Mouse (Mus musculus): ENCODE results near the gene Sqstm1.
A peak's percentile ranks its signal among the peaks of the same experiment; 100 is the strongest.
"Not testable (repeated sequence)": the region's sequence is repeated elsewhere in the genome, so short reads cannot be mapped to it uniquely, and the experiment has no call there.

Sqstm1 gene

DNA sequence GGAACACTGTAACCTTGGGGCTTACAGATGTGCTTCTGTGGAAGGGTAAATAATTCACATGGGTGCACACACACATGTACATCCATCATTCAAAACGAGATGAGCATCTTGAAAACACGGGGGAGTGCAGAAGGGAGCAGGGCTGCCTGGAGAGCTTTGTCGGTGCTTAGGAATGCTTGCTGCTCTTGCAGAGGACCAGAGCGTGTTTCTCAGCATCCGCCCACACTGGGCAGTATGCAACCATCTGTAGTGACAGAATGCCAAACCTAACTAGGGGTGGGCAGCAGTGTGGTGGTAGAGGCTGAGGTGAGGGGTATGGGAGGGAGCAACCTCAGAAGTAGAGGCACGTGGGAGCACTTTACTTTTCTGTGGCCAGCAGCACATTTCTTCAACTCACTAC, 33.5 kb downstream of the Sqstm1 start:
- no peak for DNase-seq (ENCODE audit: low spot score)

DNA sequence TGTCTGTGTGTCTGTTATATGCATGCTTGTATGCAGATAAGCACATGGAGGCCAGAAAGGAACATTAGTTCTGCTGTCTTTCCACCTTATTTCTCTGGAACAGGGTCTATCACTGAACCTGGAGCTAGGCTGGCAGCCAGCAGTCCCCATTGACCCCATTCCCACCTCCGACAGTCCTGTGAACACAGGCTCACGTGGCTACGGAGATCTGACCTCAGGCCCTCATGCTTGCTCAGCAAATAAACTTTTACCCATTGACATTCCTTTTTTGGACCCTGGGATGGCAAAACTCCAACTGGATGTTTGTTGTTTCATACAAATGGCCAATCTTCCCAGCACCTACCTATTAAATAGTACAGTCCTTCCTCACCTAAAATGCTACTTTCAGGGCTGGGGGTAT, 34.3 kb downstream of the Sqstm1 start:
- no peak for DNase-seq (ENCODE audit: low spot score)

DNA sequence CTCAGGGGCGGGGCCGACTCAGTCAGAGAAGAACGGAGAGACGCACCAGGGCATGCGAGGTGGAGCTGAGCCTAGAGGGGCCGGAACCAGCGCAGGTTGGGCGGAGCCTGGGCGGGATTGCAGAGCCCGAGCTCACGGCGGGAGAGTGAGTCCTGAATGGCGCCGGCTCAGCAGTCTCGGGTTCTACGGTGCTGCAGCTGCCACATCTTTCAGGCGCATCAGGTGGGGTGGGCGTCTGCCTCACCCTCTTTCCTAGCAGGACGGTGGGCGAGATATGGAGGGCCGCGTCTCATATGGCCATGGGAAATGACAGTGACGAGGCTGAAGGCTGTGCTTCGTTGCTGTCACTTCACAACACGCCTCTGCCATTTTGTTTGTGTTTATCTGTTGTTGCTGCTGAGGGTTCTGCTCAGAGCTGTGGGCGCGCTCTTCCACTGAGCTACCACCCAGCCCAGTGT, 35.9 kb downstream of the Sqstm1 start:
- peak; percentile 98 for DNase-seq (ENCODE audit: low spot score)

DNA sequence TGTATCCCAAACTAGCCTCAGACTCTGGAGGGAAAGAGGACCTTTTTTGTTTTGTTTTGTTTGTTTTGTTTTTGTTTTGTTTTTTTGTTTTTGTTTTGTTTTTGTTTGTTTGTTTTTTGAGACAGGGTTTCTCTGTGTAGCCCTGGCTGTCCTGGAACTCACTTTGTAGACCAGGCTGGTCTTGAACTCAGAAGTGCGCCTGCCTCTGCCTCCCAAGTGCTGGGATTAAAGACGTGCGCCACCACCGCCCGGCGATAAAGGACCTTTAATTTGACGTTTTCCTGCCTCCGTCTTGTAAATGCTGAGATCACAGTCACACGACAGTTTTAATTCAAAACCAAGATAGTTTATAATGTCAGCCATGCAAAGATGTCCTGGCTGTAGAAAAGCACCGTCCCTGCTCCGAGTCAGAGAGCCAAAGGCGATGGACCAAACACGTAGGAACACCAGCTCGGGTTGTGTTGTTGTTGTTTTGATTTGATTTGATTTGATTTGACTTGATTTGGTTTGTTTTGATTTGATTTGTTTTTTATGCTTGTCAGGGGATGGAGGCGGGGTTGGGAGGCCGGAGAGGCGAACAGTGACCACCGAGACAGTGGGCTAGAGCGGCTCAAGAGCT, 36.4 kb downstream of the Sqstm1 start, which contains the start of gene Mrnip:
Gene Mrnip (plus strand): TSS at position 334 of the 619 bp plus-strand sequence.
- not testable (repeated sequence) for DNase-seq (ENCODE audit: low spot score)

DNA sequence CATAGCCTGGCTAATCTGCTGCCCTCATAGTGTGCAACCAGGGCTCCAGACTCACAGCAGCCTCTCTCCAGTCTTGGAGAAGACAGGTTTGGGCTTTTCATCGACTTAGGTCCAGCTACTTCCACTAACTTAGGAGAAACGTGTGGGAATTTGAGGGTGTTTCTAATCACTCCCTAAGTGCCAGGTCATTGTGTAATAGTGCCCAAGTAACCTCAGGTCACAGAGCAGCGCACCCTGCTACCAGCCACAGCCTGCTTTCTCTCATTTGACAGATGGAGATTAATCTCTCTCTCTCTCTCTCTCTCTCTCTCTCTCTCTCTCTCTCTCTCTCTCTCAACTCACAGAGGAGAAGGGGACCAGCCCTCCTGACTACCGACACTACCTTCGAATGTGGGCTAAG, 42.3 kb downstream of the Sqstm1 start:
- no peak for DNase-seq (ENCODE audit: low spot score)

DNA sequence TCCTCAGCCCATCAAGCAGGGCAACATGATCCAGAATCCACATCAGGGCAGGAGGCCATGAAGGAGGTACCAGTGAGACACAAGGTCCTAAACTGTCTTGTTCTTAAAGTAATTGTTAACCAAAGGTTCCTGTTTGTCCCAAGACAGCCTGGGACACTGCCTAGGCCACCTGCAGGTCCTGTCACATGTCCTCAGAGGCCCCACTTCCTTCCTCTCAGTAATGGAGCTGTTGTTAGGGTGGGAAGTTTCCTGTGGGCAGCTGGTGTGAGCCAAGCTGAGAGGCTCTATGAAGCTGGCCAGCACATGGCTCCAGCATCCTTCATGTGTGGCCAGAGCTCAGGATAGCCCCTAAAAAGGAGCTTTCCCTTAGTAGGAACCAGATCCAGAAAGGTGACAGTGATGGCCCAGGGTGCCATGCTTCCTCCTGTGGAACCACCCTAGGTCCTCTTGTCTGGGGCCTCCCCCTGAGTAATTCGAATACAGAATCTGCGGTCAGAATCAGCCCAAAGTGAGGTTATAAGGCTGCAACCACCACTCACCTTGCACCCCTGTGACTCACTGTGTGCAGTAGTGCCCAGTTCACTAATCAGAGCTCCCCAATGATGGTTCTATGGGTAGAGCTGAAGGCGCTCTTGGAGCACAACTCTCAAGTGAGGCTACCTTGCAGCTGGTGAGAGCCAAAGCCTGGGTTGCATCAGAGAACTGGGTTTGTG, 48.1 kb downstream of the Sqstm1 start:
- DNase-seq (ENCODE audit: low spot score) = no peak

DNA sequence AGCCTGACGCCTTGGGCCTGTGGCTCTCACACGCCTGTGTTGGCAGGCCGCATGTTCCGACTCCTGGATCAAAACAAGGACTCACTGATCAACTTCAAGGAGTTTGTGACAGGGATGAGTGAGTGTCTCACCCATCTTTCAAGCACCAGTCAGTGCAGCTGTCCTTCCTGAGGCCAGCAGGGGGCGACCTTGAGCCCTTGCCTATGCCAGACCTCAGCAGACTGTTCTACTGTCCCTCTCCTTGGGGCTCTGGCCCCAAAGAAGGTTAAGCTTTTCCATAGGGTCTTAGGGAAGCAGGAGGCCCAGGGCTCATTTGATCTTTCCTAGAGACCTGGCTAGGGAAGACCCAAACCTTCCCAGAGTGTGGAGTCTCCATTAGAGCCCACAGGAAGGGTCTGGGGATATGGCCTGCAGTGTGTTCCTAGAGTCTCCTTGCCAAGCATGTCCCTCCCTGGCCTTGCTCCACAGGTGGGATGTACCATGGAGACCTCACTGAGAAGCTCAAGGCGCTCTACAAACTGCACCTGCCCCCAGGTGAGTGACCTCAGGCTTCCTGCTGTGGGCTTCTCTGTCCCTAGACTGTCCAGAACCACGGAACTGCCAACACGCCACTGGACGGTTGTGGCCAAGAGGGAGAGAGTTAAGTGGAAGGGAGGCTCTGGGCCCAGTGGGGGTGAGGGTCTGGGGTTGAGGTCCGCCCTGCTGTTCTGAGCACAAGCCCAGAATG, 48.9 kb downstream of the Sqstm1 start:
- DNase-seq (ENCODE audit: low spot score) = no peak

DNA sequence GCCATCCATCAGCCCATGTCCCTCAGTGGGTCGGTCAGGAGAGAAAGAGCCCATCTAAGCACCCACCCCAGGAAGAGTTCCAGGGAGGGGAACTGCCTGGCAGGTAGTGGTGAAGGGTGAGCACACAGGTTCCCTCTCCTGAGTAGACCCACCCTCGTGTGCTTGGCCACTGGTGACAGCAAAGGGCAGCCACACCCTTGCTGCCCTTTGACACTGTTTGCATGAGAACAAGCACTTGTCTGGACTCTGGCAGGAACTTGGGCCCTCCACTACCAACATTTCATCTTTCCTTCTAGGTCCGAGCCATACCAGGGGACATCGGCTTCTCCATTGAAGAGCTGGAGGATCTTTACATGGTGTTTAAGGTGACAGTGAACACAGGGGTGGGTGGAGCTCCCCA, 51.3 kb downstream of the Sqstm1 start:
- DNase-seq (ENCODE audit: low spot score) = no peak

DNA sequence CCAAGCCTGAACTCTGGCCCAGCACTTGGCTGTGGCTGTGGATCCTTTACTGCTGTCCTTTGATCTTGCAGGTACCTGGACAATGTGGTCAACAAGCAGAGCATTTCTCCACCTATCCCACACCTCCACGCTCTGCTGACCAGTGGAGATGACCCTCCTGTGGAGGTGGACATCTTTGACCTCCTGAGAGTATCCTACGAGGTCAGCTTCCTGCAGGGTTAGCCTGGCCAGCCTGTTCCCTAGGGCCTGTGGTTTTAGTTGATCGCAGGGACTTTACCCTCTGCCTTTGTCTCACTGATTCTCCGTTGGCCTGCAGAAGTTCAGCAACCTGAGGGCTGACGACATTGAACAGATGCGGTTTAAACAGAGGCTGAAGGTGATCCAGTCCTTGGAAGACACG, 52.3 kb downstream of the Sqstm1 start:
- DNase-seq (ENCODE audit: low spot score) = no peak

DNA sequence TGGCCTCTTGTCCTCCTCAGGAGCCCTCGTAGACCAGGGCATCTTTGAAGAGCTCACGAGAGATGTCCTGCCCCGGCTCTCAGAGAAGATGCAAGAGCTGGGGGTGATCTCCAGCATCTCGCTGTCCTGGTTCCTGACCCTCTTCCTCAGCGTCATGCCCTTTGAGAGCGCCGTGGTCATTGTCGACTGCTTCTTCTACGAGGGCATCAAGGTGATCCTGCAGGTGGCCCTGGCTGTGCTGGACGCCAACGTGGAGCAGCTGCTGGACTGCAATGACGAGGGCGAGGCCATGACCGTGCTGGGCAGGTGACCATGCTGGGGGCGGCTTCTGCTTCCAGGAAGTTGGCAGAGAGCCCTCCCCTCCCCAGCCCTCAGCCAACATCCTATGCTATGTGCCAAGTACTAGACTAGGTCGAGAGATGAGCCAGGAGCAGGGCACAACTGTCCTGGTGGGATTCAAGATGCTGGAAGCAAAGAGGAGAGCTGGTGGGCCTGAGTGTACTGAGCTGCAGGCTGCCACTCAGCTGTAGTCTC, 53.8 kb downstream of the Sqstm1 start:
- DNase-seq (ENCODE audit: low spot score) = no peak

DNA sequence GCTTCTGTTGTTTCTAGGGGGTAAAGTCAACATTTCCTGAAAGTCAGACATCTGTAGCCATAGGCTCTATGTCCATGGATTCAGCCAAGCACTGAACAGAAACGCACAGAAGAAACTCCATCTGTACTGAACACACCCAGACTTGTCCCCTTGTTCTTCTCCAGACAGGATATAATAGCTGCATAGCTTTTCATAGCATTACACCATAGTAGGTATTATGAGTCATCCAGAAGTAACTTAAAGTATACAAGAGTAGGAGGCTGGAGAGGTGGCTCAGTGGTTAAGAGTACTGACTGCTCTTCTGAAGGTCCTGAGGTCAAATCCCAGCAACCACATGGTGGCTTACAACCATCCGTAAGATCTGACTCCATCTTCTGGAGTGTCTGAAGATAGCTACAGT, 54.8 kb downstream of the Sqstm1 start:
- no peak for DNase-seq (ENCODE audit: low spot score)

DNA sequence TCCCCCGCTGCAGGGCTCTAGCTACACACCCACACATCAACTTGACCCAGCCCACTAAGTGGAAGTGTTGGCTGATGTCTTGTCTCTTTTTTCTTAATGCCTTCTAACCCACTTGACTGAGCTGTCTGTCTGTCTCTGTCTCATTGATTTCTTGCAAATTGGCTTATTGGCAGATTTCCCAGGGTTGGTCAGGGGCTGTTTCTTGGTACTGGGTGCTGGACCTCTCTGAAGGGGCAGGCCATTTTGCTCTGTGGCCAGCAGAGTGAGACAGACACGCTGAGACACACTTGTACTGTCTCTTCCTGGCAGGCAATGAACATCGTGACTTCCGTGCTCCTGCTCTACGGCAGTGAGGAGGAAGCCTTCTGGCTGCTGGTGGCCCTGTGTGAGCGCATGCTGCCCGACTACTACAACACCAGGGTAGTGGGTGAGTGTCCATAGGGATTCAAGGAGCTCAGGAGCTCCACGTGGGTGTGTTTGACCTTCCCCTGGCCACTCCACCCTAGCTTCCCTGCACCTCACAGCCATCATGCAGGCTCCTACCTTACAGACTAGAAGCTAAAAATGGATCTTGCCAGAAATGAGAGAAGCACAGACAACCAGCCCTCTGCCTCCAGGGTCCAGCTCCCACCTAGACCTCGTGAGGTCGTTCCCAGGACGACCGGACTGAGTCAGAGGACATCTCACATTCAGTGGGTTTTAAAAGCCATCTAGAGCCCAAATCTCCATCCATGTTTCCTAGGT, 55.7 kb downstream of the Sqstm1 start:
- DNase-seq (ENCODE audit: low spot score) = no peak

DNA sequence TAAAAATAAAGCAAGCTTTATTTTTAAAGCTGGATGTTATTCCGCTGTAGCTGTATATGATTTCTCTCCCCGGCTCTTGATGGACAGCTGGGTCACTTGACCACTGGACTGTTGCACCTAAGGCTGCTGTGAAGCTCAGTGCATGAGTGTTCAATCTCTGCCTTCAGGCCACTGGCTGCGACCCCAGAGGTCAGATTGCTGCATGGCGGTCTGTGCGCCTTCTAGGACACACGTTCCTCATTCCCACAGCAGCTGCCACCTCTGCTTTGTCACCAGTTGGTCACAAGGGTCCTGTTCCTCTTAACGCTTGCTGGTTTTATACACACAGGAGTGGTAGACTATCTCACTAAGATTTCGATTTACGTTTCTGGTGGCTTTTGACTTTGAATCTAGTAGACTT, 56.5 kb downstream of the Sqstm1 start:
- no peak for DNase-seq (ENCODE audit: low spot score)

DNA sequence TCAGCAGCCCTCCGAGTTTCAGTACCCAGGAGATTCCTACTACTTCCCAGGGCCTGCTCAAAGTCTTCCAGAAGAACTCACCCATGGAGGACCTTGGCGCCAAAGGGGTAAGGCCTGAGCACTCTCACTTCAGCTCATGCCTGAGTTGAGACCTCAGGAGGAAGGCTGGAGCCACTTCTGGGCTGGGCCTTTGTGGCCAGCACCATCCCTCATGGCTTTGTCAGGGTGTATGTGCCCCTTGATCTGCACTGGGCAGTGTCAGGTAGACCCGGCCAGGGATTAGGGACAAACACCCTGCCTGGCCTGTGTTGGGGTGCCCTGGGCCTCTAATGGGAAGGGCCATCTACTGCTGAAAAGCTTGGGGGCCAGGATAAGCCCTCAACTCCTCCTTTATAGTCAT, 59.3 kb downstream of the Sqstm1 start:
- no peak for DNase-seq (ENCODE audit: low spot score)

DNA sequence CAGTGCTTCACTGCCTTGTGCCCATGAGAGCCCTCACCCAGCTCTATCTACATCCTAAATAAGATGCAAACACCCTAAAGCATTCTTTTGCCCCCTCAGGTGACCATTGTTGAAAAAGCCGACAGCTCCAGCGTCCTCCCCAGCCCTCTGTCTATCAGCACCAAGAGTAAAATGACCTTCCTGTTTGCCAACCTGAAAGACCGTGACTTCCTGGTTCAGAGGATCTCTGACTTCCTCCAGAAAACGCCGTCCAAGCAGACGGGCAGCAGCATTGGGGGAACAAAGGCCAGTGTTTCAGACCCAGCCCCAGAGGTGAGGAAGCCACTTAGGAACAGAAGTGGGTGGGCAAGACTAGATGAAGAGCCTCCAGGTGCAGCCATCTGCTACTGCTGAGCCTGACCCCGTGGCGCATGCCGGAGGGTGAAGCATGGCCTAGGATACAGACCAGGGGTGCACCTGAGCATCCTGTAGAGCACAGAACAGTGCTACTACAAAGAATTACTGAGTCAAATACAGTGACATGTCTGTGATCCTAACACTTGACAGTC, 61.0 kb downstream of the Sqstm1 start:
- no peak for DNase-seq (ENCODE audit: low spot score)
